Comparison of ENCODE assay signal across 33 mouse cellular contexts in the genomic region with DNA sequence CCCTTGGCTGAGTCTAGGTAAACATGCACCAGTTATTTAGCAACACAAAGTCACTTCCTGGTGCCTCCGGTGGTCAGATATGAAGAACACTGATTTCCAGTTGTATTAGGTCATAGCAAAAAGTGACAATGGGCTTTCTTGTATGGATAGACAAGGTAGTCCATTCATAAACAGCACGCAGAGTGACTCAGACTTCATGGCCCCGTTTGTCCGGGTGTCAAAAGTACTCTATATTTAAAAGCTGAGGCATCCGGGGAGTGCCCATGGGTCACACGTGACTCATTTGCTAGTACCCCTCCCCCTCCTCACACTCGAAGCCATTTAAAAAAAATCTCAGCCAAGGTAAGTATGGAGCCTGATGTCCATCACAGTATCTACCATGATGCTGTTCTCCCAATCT. TPM values are rescaled to one million over a fixed set of nuclear protein-coding genes. Genes with fewer than 3 reads are reported as not detected.
A peak's percentile ranks its signal among the peaks of the same experiment; 100 is the strongest.
DNase-seq lines count a peak whose midpoint lies in the region; TF ChIP-seq lines count a peak whose summit lies in the region.
"Had no signal": no experiment of that assay in that cellular context is flagged by ENCODE, and none has a peak within 500 bp of the region (broad histone marks: within the 10 kb centered on the region; RNA-seq: fewer than 3 reads in every experiment).

No protein-coding gene starts in this region.

- H3K9ac ChIP-seq in CH12.LX (ENCODE audit: insufficient read depth, low read depth): no peak overlapping the region
- H3K9ac ChIP-seq: embryonic facial prominence, embryonic 12.5 days; embryonic facial prominence, embryonic 15.5 days; forebrain, postnatal 0 days; heart, embryonic 13.5 days; hindbrain, embryonic 12.5 days; hindbrain, embryonic 15.5 days had no signal

- H3K9me3 ChIP-seq in CH12.LX (replicated peaks; ENCODE audit: low read length): peaks cover 2% of the 10 kb centered on the region
- H3K9me3 ChIP-seq: embryonic facial prominence, embryonic 12.5 days; embryonic facial prominence, embryonic 15.5 days; heart, embryonic 10.5 days; heart, embryonic 13.5 days; hindbrain, embryonic 12.5 days; hindbrain, embryonic 15.5 days had no signal

- TF ChIP-seq POLR2A in CH12.LX (IDR thresholded peaks at IDR 0.05; ENCODE audit: low read depth, low read length): no peak

- TF ChIP-seq EP300 in CH12.LX (IDR thresholded peaks at IDR 0.05; ENCODE audit: low read length): no peak

- intact Hi-C loops in heart, postnatal 36 days (cut with DNase I): no loop called here

- H3K27ac ChIP-seq in CH12.LX (ENCODE audit: insufficient read depth, low read depth): no peak overlapping the region
- H3K27ac ChIP-seq: embryonic facial prominence, embryonic 12.5 days; embryonic facial prominence, embryonic 15.5 days; heart, adult 2 months; heart, embryonic 10.5 days; heart, embryonic 13.5 days; hindbrain, embryonic 12.5 days; hindbrain, embryonic 15.5 days had no signal

- in situ Hi-C loops in CH12.LX (cut with MboI; ENCODE audit: low pct_ligation_motif_present, low pct_unique_long_range_greater_than_20kb, low sequenced_read_pairs): no loop called here

- peaks cover 3% of the 10 kb centered on the region for H3K27me3 ChIP-seq in CH12.LX (replicated peaks)
- H3K27me3 ChIP-seq: embryonic facial prominence, embryonic 12.5 days; embryonic facial prominence, embryonic 15.5 days; heart, embryonic 13.5 days; hindbrain, embryonic 12.5 days; hindbrain, embryonic 15.5 days had no signal

- H3K4me2 ChIP-seq in CH12.LX (ENCODE audit: insufficient read depth, low read depth, poor library complexity, severe bottlenecking): no peak overlapping the region
- H3K4me2 ChIP-seq: embryonic facial prominence, embryonic 12.5 days; embryonic facial prominence, embryonic 15.5 days; heart, embryonic 13.5 days; hindbrain, embryonic 12.5 days; hindbrain, embryonic 15.5 days had no signal

- no peak for TF ChIP-seq CTCF in CH12.LX (conservative IDR thresholded peaks at IDR 0.05 in 1 of 2, IDR thresholded peaks at IDR 0.05 in 1 of 2; ENCODE audit: low read depth in 2 of 2, low read length in 2 of 2)

- peak; percentile 68 for DNase-seq in heart, adult 11 months
- no peak for DNase-seq in heart, postnatal 36 days
- DNase-seq in CH12.LX (ENCODE audit: extremely low read depth) (no peak), NIH3T3 (ENCODE audit: low read depth) (peak; percentile 45)
- no peak for DNase-seq in layer of hippocampus, adult 9-11 months
- no peak for DNase-seq in right cerebral cortex, postnatal 36 days (ENCODE audit: low spot score in 2 of 2)
- DNase-seq: cerebellum, adult 11 months; cerebellum, adult 2 months; cerebellum, adult 9-11 months; cerebellum, postnatal 25 days; forebrain, postnatal 0 days; gastrocnemius, postnatal 25 days; heart, adult 2 months; heart, postnatal 14 days; kidney, adult 11 months had no signal

- H3K4me1 ChIP-seq in CH12.LX (ENCODE audit: control insufficient read depth in 1 of 2, insufficient read depth in 2 of 2): peaks cover 5 to 14% of the 10 kb centered on the region in 2 experiments; a peak in 3 of 4 replicates
- H3K4me1 ChIP-seq: embryonic facial prominence, embryonic 12.5 days; embryonic facial prominence, embryonic 15.5 days; heart, embryonic 10.5 days; heart, embryonic 13.5 days; hindbrain, embryonic 15.5 days had no signal

- no peaks in the 10 kb centered on the region for H3K36me3 ChIP-seq in CH12.LX (replicated peaks in 1 of 2; ENCODE audit: control insufficient read depth in 1 of 2, insufficient read depth in 1 of 2, low read length in 1 of 2)
- H3K36me3 ChIP-seq: embryonic facial prominence, embryonic 12.5 days; embryonic facial prominence, embryonic 15.5 days; heart, embryonic 10.5 days; heart, embryonic 13.5 days; hindbrain, embryonic 12.5 days; hindbrain, embryonic 15.5 days had no signal

- no peak for TF ChIP-seq RAD21 in CH12.LX (IDR thresholded peaks at IDR 0.05; ENCODE audit: low read depth, low read length)

- H3K4me3 ChIP-seq in CH12.LX (replicated peaks in 1 of 3; ENCODE audit: low read depth in 2 of 3, low read length in 2 of 3, poor library complexity in 1 of 3): no peak overlapping the region
- H3K4me3 ChIP-seq: embryonic facial prominence, embryonic 12.5 days; embryonic facial prominence, embryonic 15.5 days; heart, adult 2 months; heart, embryonic 10.5 days; heart, embryonic 13.5 days; hindbrain, embryonic 12.5 days; hindbrain, embryonic 15.5 days had no signal

- dilution Hi-C loops in CH12.LX (cut with MboI; ENCODE audit: extremely low pct_ligation_motif_present, extremely low pct_unique_long_range_greater_than_20kb, low sequenced_read_pairs): no loop called here

- H3K79me2 ChIP-seq in CH12.LX (replicated peaks; ENCODE audit: control insufficient read depth, extremely low read depth, insufficient read depth, poor library complexity, severe bottlenecking): no peaks in the 10 kb centered on the region

TF ChIP-seq in CH12.LX, 34 proteins besides CTCF, POLR2A, EP300 and RAD21:
- TF ChIP-seq GABPA (IDR thresholded peaks at IDR 0.05; ENCODE audit: insufficient replicate concordance, low read depth, low read length): no peak
- no peak for TF ChIP-seq UBTF (IDR thresholded peaks at IDR 0.05; ENCODE audit: low read depth, low read length)
- no peak for TF ChIP-seq USF2 (conservative IDR thresholded peaks at IDR 0.05; ENCODE audit: low read depth, low read length)
- no peak for TF ChIP-seq RCOR1 (conservative IDR thresholded peaks at IDR 0.05; ENCODE audit: low read depth, low read length)
- TF ChIP-seq SIN3A (IDR thresholded peaks at IDR 0.05; ENCODE audit: low read length): no peak
- TF ChIP-seq BHLHE40 (IDR thresholded peaks at IDR 0.05; ENCODE audit: low read depth, low read length): peak; percentile 39; the same call in 1 of the 2 replicates
- no peak for TF ChIP-seq NRF1 (IDR thresholded peaks at IDR 0.05; ENCODE audit: low read depth, low read length)
- no peak for TF ChIP-seq USF1 (IDR thresholded peaks at IDR 0.05; ENCODE audit: low read depth, low read length)

RNA-seq across cellular contexts. Expression of a gene that starts 2.8 kb away (rescaled TPM):
- not detected for total RNA-seq in heart, postnatal 36 days (2021)
- total RNA-seq in CH12.LX (2012; rRNA removed) (not detected in 2 replicates), CH12.LX (2014; rRNA removed) (not detected in 2 replicates)
- not detected in 2 replicates for polyA plus RNA-seq in CH12.LX (2012; ENCODE audit: insufficient read length, low read depth)
- total RNA-seq: adrenal gland, postnatal 10 days; adrenal gland, postnatal 4 days; common myeloid progenitor, adult 5-6 weeks; forebrain, postnatal 0 days; gastrocnemius, adult 8-10 months; gastrocnemius, postnatal 25 days; heart, adult 2 months; heart, postnatal 14 days; hematopoietic stem cell, adult 5-6 weeks; MEL had no signal
- polyA plus RNA-seq: cerebellum, adult 2 months; embryonic facial prominence, embryonic 12.5 days; embryonic facial prominence, embryonic 15.5 days; forebrain, embryonic 11.5 days; forebrain, embryonic 14.5 days; forebrain, postnatal 0 days; frontal cortex, adult 2 months; heart, adult 2 months; heart, embryonic 10.5 days; heart, embryonic 13.5 days; heart, embryonic 16.5 days; hindbrain, embryonic 12.5 days; hindbrain, embryonic 15.5 days; intestine, embryonic 14.5 days; Patski had no signal

RNA-seq across cellular contexts. Expression of a gene that starts 38.5 kb away (rescaled TPM):
- total RNA-seq in heart, postnatal 36 days (2021): not detected
- not detected in 2 replicates for total RNA-seq in CH12.LX (2012; rRNA removed)
- not detected in 2 replicates for total RNA-seq in CH12.LX (2014; rRNA removed)
- not detected in 2 replicates for polyA plus RNA-seq in CH12.LX (2012; ENCODE audit: insufficient read length, low read depth)
- total RNA-seq: adrenal gland, postnatal 10 days; adrenal gland, postnatal 4 days; common myeloid progenitor, adult 5-6 weeks; gastrocnemius, adult 8-10 months; gastrocnemius, postnatal 25 days; heart, adult 2 months; heart, postnatal 14 days; hematopoietic stem cell, adult 5-6 weeks; MEL had no signal
- polyA plus RNA-seq: embryonic facial prominence, embryonic 12.5 days; forebrain, embryonic 11.5 days; forebrain, embryonic 14.5 days; forebrain, postnatal 0 days; frontal cortex, adult 2 months; heart, adult 2 months; heart, embryonic 10.5 days; heart, embryonic 13.5 days; heart, embryonic 16.5 days; hindbrain, embryonic 12.5 days; hindbrain, embryonic 15.5 days; intestine, embryonic 14.5 days; Patski had no signal

RNA-seq across cellular contexts. Expression of a gene that starts 42.9 kb away (rescaled TPM):
- 10 to 100 TPM; 46.8 to 54.5 TPM for total RNA-seq in heart, postnatal 36 days (2021)
- total RNA-seq in CH12.LX (2012; rRNA removed): 44.1 and 56.7 TPM in 2 replicates
- total RNA-seq in CH12.LX (2014; rRNA removed): 82.1 and 90.8 TPM in 2 replicates
- 99.5 and 108 TPM in 2 replicates for polyA plus RNA-seq in CH12.LX (2012; ENCODE audit: insufficient read length, low read depth)

RNA-seq across cellular contexts. Expression of a gene that starts 43.0 kb away (rescaled TPM):
- total RNA-seq in heart, postnatal 36 days (2021): 10 to 100 TPM; 46.6 to 47.1 TPM
- total RNA-seq in CH12.LX (2012; rRNA removed): 20.1 and 22.2 TPM in 2 replicates
- 23.5 and 29.8 TPM in 2 replicates for total RNA-seq in CH12.LX (2014; rRNA removed)
- polyA plus RNA-seq in CH12.LX (2012; ENCODE audit: insufficient read length, low read depth): 99.5 and 101 TPM in 2 replicates

Comparison
In these comparisons a context has a peak if more than half of its experiments do, and no peak if none do; other contexts are left out.
1. DNase-seq: peak in heart, adult 11 months (single experiment) and NIH3T3 (single experiment); none in heart, postnatal 36 days (0 of 2), CH12.LX (single experiment), layer of hippocampus, adult 9-11 months (single experiment) and right cerebral cortex, postnatal 36 days (0 of 2).